In the genomic region with DNA sequence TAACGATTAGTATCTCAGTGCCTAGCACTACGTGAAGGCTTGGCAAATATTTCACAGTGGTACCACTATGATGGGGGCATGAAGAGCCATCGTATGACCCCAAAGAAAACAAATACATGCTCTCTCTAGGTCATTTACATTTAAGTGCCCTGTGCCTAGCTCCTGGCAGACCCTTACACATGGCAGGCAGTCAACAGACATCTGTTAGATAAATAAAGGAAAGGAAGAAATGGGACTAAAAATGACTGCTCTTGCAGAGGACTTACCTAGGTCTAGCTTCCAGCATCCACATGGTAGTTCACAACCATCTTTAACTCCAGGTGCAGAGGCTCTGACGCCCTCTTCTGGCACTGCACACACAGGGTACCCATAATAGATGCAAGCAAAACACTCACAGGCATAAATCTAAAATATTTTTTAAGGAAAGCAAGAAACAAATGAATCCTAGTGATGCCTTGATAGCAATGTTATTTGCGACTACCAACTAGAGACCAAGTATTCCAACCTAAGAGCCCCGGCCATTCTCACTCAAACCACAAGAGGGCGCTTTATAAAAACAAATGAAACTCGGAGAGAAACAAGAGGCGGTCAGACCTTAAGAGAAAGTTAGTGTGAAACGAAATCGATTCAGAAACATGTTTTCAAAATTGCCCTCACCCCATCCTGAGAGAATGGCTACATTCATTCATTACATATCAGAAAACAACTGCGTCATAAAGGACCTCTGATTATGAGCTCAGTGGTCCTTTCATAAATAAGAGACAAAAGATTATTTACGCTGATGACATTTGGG, we compare ENCODE assay signal across 8 mouse cellular contexts. TPM values are rescaled to one million over a fixed set of nuclear protein-coding genes. Genes with fewer than 3 reads are reported as not detected.
A peak's percentile ranks its signal among the peaks of the same experiment; 100 is the strongest.
DNase-seq lines count a peak whose midpoint lies in the region; ATAC-seq and TF ChIP-seq lines count a peak whose summit lies in the region.

No protein-coding gene starts in this region.

- H3K4me1 ChIP-seq in bone marrow macrophage, adult 2 months (ENCODE audit: control insufficient read depth, insufficient read depth, low read length): no peaks in the 10 kb centered on the region
- peaks cover 16% of the 10 kb centered on the region for H3K4me1 ChIP-seq in forebrain, embryonic 10.5 days
- H3K4me1 ChIP-seq in heart, embryonic 15.5 days (replicated peaks): 0 out of 2 replicates have a peak, but pooled peaks cover 5% of the 10 kb centered on the region
- H3K4me1 ChIP-seq in liver, embryonic 11.5 days (replicated peaks; ENCODE audit: control insufficient read depth, insufficient read depth, low read length): no peaks in the 10 kb centered on the region

- 0 out of 2 replicates have a peak, but pooled peaks have one; percentile 21 for TF ChIP-seq CTCF in bone marrow macrophage, adult 2 months (IDR thresholded peaks at IDR 0.05; ENCODE audit: low read depth, low read length)

- H3K4me3 ChIP-seq in bone marrow macrophage, adult 2 months (ENCODE audit: insufficient read depth, low read length): no peak overlapping the region
- H3K4me3 ChIP-seq in forebrain, embryonic 10.5 days: peak overlapping the region; percentile 33
- H3K4me3 ChIP-seq in heart, embryonic 15.5 days: peak overlapping the region; percentile 34
- H3K4me3 ChIP-seq in liver, embryonic 11.5 days (ENCODE audit: low read depth, low read length): no peak overlapping the region

- peak overlapping the region; percentile 56 for H3K4me2 ChIP-seq in heart, embryonic 15.5 days
- H3K4me2 ChIP-seq in liver, embryonic 11.5 days: peak overlapping the region; percentile 37

- no peaks in the 10 kb centered on the region for H3K27me3 ChIP-seq in forebrain, embryonic 10.5 days (ENCODE audit: poor library complexity, severe bottlenecking)
- no peaks in the 10 kb centered on the region for H3K27me3 ChIP-seq in heart, embryonic 15.5 days
- H3K27me3 ChIP-seq in liver, embryonic 11.5 days (replicated peaks; ENCODE audit: control insufficient read depth, insufficient read depth, low read length): no peaks in the 10 kb centered on the region

- peak; percentile 66 for ATAC-seq in CD4-positive, CD25-positive, alpha-beta regulatory T cell, adult 4 months
- ATAC-seq in heart, embryonic 15.5 days (replicated peaks; ENCODE audit: insufficient number of reproducible peaks, insufficient read depth, low FRiP score, low read depth): no peak
- ATAC-seq in liver, embryonic 11.5 days (replicated peaks; ENCODE audit: low FRiP score): no peak; the same call in 1 of the 2 replicates

- no peaks in the 10 kb centered on the region for H3K9me3 ChIP-seq in forebrain, embryonic 10.5 days
- H3K9me3 ChIP-seq in heart, embryonic 15.5 days (replicated peaks): no peaks in the 10 kb centered on the region
- no peaks in the 10 kb centered on the region for H3K9me3 ChIP-seq in liver, embryonic 11.5 days (ENCODE audit: control insufficient read depth, low read length)

- WGBS in forebrain, embryonic 10.5 days: 34% methylated on average over 13 of the region's 13 CpGs
- 32% methylated on average over 13 of the region's 13 CpGs for WGBS in heart, embryonic 15.5 days
- WGBS in liver, embryonic 11.5 days: 37% methylated on average over 13 of the region's 13 CpGs

- no peak for TF ChIP-seq POLR2A in bone marrow macrophage, adult 2 months (IDR thresholded peaks at IDR 0.05; ENCODE audit: borderline replicate concordance, low read depth, low read length)

- no peak overlapping the region for H3K27ac ChIP-seq in bone marrow macrophage, adult 2 months (ENCODE audit: insufficient read depth, low read depth, low read length)
- H3K27ac ChIP-seq in forebrain, embryonic 10.5 days: peak overlapping the region; percentile 22; the same call in 1 of the 2 replicates
- no peak overlapping the region for H3K27ac ChIP-seq in heart, embryonic 15.5 days
- no peak overlapping the region for H3K27ac ChIP-seq in liver, embryonic 11.5 days (ENCODE audit: low read depth, low read length)

- no peaks in the 10 kb centered on the region for H3K36me3 ChIP-seq in forebrain, embryonic 10.5 days (replicated peaks)
- H3K36me3 ChIP-seq in heart, embryonic 15.5 days: no peaks in the 10 kb centered on the region
- no peaks in the 10 kb centered on the region for H3K36me3 ChIP-seq in liver, embryonic 11.5 days (ENCODE audit: control insufficient read depth, insufficient read depth, low read length)

- DNase-seq in forebrain, embryonic 10.5 days (ENCODE audit: extremely low spot score, low spot score): peak; percentile 64
- peak; percentile 81 for DNase-seq in kidney, postnatal 10 days
- no peak for DNase-seq in liver, embryonic 11.5 days (ENCODE audit: low spot score)
- peak; percentile 83 for DNase-seq in naive thymus-derived CD4-positive, alpha-beta T cell, adult 2 months (ENCODE audit: low read depth)
- peak; percentile 80 for DNase-seq in testis, postnatal 10 days (ENCODE audit: low spot score)

- H3K9ac ChIP-seq in heart, embryonic 15.5 days: no peak overlapping the region
- no peak overlapping the region for H3K9ac ChIP-seq in liver, embryonic 11.5 days (ENCODE audit: low read depth, low read length)

RNA-seq across cellular contexts. Expression of a gene that starts 15.7 kb away (rescaled TPM):
- polyA plus RNA-seq in CD4-positive, CD25-positive, alpha-beta regulatory T cell, adult 4 months (2017; shearing (Covaris generic)): 1 to 10 TPM; 1.3 to 1.6 TPM
- polyA plus RNA-seq in bone marrow macrophage, adult 2 months (2012; ENCODE audit: insufficient read depth, insufficient read length, missing spikeins): 5.0 and 6.5 TPM in 2 replicates
- 7.7 and 8.1 TPM in 2 replicates for polyA plus RNA-seq in forebrain, embryonic 10.5 days (2016; fragmentation: Nextera tagmentation; extraction: Ambion mirVana)
- 2.9 and 3.9 TPM in 2 replicates for polyA plus RNA-seq in heart, embryonic 15.5 days (2015; fragmentation: Nextera tagmentation; extraction: Ambion mirVana)
- 9.4 and 10.8 TPM in 2 replicates for polyA plus RNA-seq in liver, embryonic 11.5 days (2014; fragmentation: Nextera tagmentation; extraction: Ambion mirVana)

Comparison
In these comparisons a context has a peak if more than half of its experiments do, and no peak if none do; other contexts are left out.
1. H3K4me3 ChIP-seq: peak in forebrain, embryonic 10.5 days (single experiment) and heart, embryonic 15.5 days (single experiment); none in bone marrow macrophage, adult 2 months (single experiment) and liver, embryonic 11.5 days (single experiment).